Mouse (Mus musculus) forebrain, embryonic 15.5 days (tissue): Measurements from ENCODE around the gene Gprc5b. TPM values are rescaled to one million over a fixed set of nuclear protein-coding genes. Genes with fewer than 3 reads are reported as not detected.
A peak's percentile ranks its signal among the peaks of the same experiment; 100 is the strongest.

ENCODE experiments used
- ATAC-seq: fragments of 200-750 bp; cut with Nextera tagmentation; replicated peaks from 2 replicates; pipeline ENCODE4 v1.8.0; 2017; ENCODE audit warnings: mild to moderate bottlenecking, moderate TSS enrichment, moderate library complexity
- H3K27ac ChIP-seq: fragments of 300-500 bp; sonication (generic); replicated peaks from 2 replicates; pipeline ENCODE4 v1.5.1; 2015; ENCODE audit warnings: mild to moderate bottlenecking, inconsistent platforms
- H3K27me3 ChIP-seq: fragments of 300-500 bp; sonication (generic); 2 replicates; pipeline ENCODE4 v1.6.1; 2015; ENCODE audit warnings: inconsistent platforms
- H3K36me3 ChIP-seq: fragments of 300-500 bp; sonication (generic); 2 replicates; pipeline ENCODE4 v1.6.1; 2015; ENCODE audit warnings: mild to moderate bottlenecking, inconsistent platforms
- H3K4me1 ChIP-seq: fragments of 300-500 bp; sonication (generic); 2 replicates; pipeline ENCODE4 v1.6.1; 2015; ENCODE audit warnings: inconsistent platforms
- H3K4me2 ChIP-seq: fragments of 300-500 bp; sonication (generic); replicated peaks from 2 replicates; pipeline ENCODE4 v1.6.1; 2015; ENCODE audit warnings: mild to moderate bottlenecking, inconsistent platforms
- H3K4me3 ChIP-seq: fragments of 300-500 bp; sonication (generic); 2 replicates; pipeline ENCODE4 v1.5.1; 2015; ENCODE audit warnings: mild to moderate bottlenecking, inconsistent platforms
- H3K9ac ChIP-seq: fragments of 300-500 bp; sonication (generic); replicated peaks from 2 replicates; pipeline ENCODE4 v1.6.1; 2015; ENCODE audit warnings: mild to moderate bottlenecking, inconsistent platforms
- H3K9me3 ChIP-seq: fragments of 300-500 bp; sonication (generic); 2 replicates; pipeline ENCODE4 v1.6.1; 2016; ENCODE audit warnings: inconsistent platforms
- WGBS: fragments of 180-500 bp; shearing (Covaris S2); methylation state at CpG from one replicate; pipeline ENCODE4 v1.1.7; 2015; ENCODE audit warnings: mixed read lengths; 5-methylcytosine and 5-hydroxymethylcytosine counted together
- polyA plus RNA-seq: library from polyadenylated mRNA; unstranded; fragments of >200 nt; fragmentation: Nextera tagmentation; extraction: Ambion mirVana; gene quantifications from 2 replicates; pipeline ENCODE4 v1.2.1, GENCODE M21; 2015

The Gprc5b gene
- polyA plus RNA-seq, 1 experiment from 2014 or later = 6.5 TPM

DNA sequence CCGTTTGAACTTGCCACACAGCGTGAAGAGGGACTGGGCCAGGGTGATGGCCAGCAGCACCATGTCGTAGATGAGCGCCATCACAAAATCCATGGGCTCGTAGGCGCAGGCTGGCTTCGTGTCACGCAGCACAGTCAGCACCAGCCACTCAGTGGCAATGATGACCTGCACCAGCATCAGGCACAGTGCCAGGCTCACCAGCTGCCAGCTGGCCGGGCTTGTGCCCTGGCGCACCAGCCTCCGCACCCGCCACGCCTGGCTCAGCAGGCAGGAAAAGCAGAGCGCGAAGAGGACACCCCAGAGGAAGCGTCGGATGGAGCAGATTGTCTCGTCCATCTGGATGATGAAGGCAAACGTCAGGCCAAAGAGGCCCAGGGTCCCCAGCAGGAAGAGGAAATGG, 11.1 kb downstream of the Gprc5b start:
- ATAC-seq = peak; percentile 46
- Histone ChIP-seq H3K9me3 (no peaks in the 10 kb centered on the region), H3K4me1 (peaks cover 26% of the 10 kb centered on the region), H3K4me2 (no peak overlapping the region), H3K36me3 (peaks cover 5% of the 10 kb centered on the region; the same call in 1 of the 2 replicates), H3K27me3 (no peaks in the 10 kb centered on the region), H3K9ac (no peak overlapping the region), H3K4me3 (no peak overlapping the region), H3K27ac (0 out of 2 replicates have a peak overlapping the region, but pooled peaks have one; percentile 29)
- 62% methylated on average over 19 of the region's 19 CpGs for WGBS

DNA sequence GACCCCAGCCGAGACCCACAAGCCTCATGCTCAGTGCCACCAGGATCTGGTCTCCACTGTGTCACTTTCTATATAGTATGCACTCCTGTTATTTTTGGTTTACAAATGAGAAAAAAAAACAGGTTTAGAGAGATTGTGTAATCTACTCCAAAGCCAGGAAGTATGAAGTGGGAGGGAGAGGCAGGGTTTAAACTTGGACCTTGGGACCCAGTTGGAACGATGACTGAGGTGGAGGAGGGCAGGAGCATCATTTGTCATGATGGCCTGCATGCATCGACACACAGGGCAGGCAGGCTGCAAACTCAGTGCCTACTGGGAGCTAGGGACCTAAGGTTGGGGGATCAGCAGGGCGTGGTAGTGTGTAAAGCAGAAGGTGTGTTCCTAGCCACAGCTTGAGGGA, 12.4 kb downstream of the Gprc5b start:
- no peak for ATAC-seq
- WGBS = 92% methylated on average over 4 of the region's 4 CpGs

DNA sequence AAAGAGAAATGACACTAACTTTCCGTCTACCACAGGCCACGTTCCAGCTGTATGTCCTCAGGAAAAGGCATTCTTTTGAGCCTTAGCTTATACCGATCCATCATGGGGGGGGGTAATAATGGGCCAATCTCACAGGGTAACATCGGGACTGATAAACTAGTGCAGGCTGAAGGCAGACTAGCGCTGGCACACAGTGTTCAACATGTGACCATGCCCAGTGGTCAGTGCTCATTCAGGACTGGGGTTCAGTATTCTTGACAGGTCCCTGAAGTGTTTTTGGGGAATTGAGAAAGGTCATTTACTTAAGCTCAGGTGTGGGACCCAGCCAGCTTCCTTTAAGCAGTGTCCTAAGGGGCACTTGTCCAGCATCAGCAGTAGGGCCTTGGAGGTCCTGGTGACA, 13.2 kb downstream of the Gprc5b start:
- H3K27me3 ChIP-seq = no peaks in the 10 kb centered on the region
- peaks cover 39% of the 10 kb centered on the region for H3K4me1 ChIP-seq
- WGBS = 94% methylated on average over 5 of the region's 5 CpGs
- no peak overlapping the region for H3K9ac ChIP-seq
- H3K4me3 ChIP-seq = no peak overlapping the region
- peaks cover 5% of the 10 kb centered on the region; the same call in 1 of the 2 replicates for H3K36me3 ChIP-seq
- ATAC-seq = no peak
- H3K27ac ChIP-seq = no peak overlapping the region
- H3K9me3 ChIP-seq = no peaks in the 10 kb centered on the region
- H3K4me2 ChIP-seq = no peak overlapping the region

More for the DNA sequence above, 12.4 kb downstream of the Gprc5b start:
- peaks cover 5% of the 10 kb centered on the region; the same call in 1 of the 2 replicates for H3K36me3 ChIP-seq
- no peak overlapping the region for H3K27ac ChIP-seq
- no peaks in the 10 kb centered on the region for H3K27me3 ChIP-seq
- H3K9me3 ChIP-seq = no peaks in the 10 kb centered on the region
- no peak overlapping the region for H3K4me3 ChIP-seq
- H3K4me2 ChIP-seq = no peak overlapping the region
- peaks cover 31% of the 10 kb centered on the region for H3K4me1 ChIP-seq
- no peak overlapping the region for H3K9ac ChIP-seq

DNA sequence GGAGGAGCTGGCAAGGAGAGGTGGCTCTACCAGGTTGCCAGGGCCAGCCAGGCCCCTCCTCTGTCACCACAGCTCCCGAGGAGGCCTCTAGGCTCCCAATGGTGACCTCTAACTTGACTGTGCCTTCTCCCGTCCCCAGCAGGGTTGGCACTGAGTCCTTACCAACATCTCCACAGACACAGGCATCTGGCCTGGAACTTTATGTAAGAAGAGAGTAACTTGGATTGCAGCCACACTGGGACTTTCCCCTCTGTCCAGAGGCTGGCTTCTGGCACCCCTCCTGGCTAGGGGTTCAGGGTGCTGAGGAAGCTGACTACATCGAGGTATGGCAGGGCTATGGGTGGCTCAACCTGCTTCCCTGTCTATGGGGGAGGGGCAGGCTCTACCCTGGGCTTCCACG, 13.7 kb downstream of the Gprc5b start:
- H3K9me3 ChIP-seq = no peaks in the 10 kb centered on the region
- H3K36me3 ChIP-seq = peaks cover 5% of the 10 kb centered on the region; the same call in 1 of the 2 replicates
- H3K9ac ChIP-seq = no peak overlapping the region
- H3K4me2 ChIP-seq = no peak overlapping the region
- no peak for ATAC-seq
- H3K4me3 ChIP-seq = no peak overlapping the region
- peaks cover 44% of the 10 kb centered on the region for H3K4me1 ChIP-seq
- 78% methylated on average over 4 of the region's 4 CpGs for WGBS
- H3K27me3 ChIP-seq = no peaks in the 10 kb centered on the region
- H3K27ac ChIP-seq = no peak overlapping the region

DNA sequence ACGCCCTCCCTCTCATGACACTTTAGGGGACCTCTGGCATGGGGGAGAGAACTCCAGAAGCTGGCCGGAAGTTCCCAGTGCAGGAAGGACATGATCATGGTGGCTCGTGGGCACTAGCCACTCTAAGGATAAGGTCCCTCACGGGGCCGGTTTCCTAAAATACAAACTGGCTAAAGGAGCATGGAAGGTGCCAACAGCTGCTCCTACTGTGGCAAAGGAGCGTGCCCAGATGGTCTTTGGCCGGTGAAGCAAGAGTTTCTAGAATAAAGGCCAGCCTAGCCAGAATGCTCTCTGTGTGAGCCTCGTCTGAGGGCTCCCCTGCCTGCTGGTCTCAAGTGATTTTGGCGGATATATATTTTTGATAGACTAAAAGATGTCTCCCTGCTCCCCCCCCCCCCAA, 15.3 kb downstream of the Gprc5b start:
- H3K9ac ChIP-seq = no peak overlapping the region
- ATAC-seq = no peak
- H3K4me1 ChIP-seq = peaks cover 52% of the 10 kb centered on the region
- WGBS = 72% methylated on average over 9 of the region's 9 CpGs
- no peaks in the 10 kb centered on the region for H3K9me3 ChIP-seq
- no peak overlapping the region; the same call in 1 of the 2 replicates for H3K27ac ChIP-seq
- no peak overlapping the region for H3K4me3 ChIP-seq
- no peak overlapping the region for H3K4me2 ChIP-seq
- no peaks in the 10 kb centered on the region for H3K27me3 ChIP-seq
- H3K36me3 ChIP-seq = peaks cover 5% of the 10 kb centered on the region; the same call in 1 of the 2 replicates

DNA sequence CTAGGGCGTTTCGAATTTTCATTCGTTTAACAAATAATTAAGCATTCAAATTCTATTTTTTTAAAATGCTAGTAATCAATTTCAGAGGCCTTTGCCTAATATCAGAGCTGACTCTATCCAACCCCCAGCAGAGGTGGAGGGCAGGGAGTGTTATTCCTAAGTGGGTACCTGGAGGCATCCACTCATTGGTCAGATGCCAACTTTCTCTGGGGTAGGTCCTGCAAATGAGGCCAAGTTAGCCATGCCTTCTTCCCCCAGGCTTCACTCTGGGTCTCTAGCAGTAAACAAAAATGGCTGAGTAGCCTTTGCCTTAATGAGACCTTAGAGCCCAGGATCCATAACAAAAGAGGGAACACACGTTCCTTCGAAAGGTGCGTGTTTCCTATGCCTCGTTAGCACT, 15.9 kb downstream of the Gprc5b start:
- H3K27ac ChIP-seq = no peak overlapping the region
- no peak for ATAC-seq
- no peak overlapping the region for H3K9ac ChIP-seq
- no peaks in the 10 kb centered on the region for H3K27me3 ChIP-seq
- no peaks in the 10 kb centered on the region for H3K9me3 ChIP-seq
- WGBS = 65% methylated on average over 7 of the region's 7 CpGs
- H3K4me3 ChIP-seq = no peak overlapping the region
- peaks cover 8% of the 10 kb centered on the region; the same call in 1 of the 2 replicates for H3K36me3 ChIP-seq
- H3K4me2 ChIP-seq = no peak overlapping the region
- peaks cover 47% of the 10 kb centered on the region for H3K4me1 ChIP-seq

DNA sequence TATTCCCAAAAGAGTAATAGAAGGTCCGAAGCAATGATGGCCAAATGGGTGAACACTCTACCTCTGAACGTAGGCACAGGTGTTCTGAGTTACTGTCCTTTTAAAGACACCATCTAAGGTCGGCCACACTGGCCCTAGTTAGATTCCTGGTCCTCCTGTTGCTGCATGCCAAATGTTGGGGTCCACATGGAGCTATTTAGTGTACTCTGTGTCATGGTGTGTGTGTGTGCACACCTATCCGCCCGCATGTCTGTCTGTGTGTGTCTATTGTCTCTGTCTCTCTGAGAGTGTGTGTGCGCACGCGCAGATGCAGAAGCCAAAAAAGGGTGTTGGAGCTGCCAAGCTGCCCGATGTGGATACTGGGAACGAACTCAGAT, 17.9 kb downstream of the Gprc5b start:
- H3K9ac ChIP-seq = no peak overlapping the region
- no peaks in the 10 kb centered on the region for H3K9me3 ChIP-seq
- H3K4me2 ChIP-seq = no peak overlapping the region
- peak overlapping the region; percentile 61 for H3K27ac ChIP-seq
- peaks cover 48% of the 10 kb centered on the region for H3K4me1 ChIP-seq
- H3K4me3 ChIP-seq = no peak overlapping the region
- peaks cover 7% of the 10 kb centered on the region; the same call in 1 of the 2 replicates for H3K36me3 ChIP-seq
- 75% methylated on average over 10 of the region's 10 CpGs for WGBS
- no peaks in the 10 kb centered on the region for H3K27me3 ChIP-seq
- no peak for ATAC-seq

DNA sequence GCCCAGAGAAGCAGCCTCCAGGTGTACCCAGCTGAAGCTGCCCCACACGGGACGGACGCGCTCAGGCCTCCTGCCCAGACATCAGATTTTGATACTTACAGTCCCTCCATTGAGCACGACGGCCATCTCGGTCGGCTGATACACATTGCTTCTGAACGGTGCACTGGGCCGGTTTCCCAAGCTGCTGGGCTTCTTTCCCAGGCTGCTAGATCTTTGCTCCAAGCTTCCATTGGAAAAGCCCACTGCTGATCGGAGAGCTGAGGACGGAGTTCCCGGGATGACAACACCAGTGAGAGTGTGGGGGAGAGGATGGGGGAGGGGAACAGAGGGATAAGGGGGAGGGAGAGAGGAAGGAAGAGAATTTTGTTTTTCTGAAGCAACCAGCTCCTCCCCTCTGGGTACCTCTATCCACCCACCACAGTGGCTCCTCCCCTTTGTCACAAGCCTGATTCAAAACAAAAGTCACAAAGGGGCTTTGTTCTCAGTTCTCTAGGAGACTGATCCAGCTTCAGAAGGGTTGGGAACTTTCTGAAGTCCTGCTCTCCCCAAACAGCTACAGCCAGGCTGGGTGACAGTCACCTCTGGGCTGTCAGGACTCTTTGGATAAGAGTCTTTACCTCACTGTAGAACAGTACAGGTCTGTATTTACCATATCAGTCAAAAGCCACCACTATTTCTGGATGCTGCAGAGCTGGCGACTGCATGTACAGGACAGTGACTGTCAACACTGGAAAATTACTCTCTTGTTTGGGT, 18.4 kb downstream of the Gprc5b start:
- Histone ChIP-seq H3K9me3 (no peaks in the 10 kb centered on the region), H3K27ac (peak overlapping the region; percentile 61), H3K9ac (peak overlapping the region; percentile 20; the same call in 1 of the 2 replicates), H3K4me1 (peaks cover 47% of the 10 kb centered on the region), H3K4me3 (peak overlapping the region; percentile 16), H3K36me3 (peaks cover 6% of the 10 kb centered on the region; the same call in 1 of the 2 replicates), H3K4me2 (peak overlapping the region; percentile 29), H3K27me3 (no peaks in the 10 kb centered on the region)
- ATAC-seq = peak; percentile 62
- 17% methylated on average over 14 of the region's 14 CpGs for WGBS

DNA sequence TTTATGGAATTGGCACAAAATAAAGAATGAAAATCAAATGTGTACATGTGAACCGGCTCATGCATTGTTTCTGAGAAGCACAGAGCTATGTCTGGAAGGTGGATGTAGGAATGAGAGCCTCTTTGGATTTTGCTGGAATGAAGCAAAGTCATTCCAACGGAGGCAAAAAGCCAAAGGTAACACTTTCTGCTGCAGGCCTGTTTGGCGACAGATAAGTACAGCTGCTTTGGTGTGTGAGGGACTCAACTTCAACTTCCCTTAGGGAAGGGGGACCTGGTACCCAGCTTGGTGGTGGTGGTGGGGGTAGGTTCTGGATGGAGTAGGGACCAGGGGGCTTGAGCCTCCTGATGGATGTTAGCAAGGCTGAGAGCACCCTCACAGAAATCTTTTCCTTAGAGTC, 19.2 kb downstream of the Gprc5b start:
- Histone ChIP-seq H3K4me2 (peak overlapping the region; percentile 29), H3K27me3 (no peaks in the 10 kb centered on the region), H3K36me3 (peaks cover 6% of the 10 kb centered on the region; the same call in 1 of the 2 replicates), H3K9ac (no peak overlapping the region; the same call in 1 of the 2 replicates), H3K4me1 (peaks cover 43% of the 10 kb centered on the region), H3K4me3 (no peak overlapping the region), H3K9me3 (no peaks in the 10 kb centered on the region), H3K27ac (peak overlapping the region; percentile 61)
- 79% methylated on average over 3 of the region's 3 CpGs for WGBS
- no peak for ATAC-seq

DNA sequence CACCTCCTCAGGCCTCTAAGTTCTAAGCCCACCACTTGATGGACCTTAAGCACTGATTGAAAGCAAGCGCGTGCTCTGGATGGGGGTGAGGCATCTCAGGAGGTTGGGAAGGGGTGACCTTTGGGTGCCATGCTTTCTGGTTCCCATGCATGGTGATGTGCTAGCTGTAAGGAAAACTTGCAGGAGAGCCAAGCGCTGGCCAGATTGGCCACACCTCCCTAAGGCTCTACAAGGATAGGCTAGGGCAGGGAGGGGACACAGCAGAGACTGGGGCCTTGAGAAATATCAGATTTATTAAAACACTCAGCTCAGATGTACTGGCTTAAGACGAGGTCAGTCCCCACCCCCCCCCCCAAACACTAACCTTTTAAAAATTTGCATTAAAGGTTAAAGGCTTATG, 21.6 kb downstream of the Gprc5b start:
- Histone ChIP-seq H3K27ac (no peak overlapping the region), H3K9ac (no peak overlapping the region), H3K36me3 (peaks cover 8% of the 10 kb centered on the region; the same call in 1 of the 2 replicates), H3K4me2 (no peak overlapping the region), H3K4me1 (peaks cover 38% of the 10 kb centered on the region), H3K4me3 (no peak overlapping the region), H3K9me3 (no peaks in the 10 kb centered on the region), H3K27me3 (no peaks in the 10 kb centered on the region)
- WGBS = 88% methylated on average over 4 of the region's 4 CpGs
- ATAC-seq = no peak

DNA sequence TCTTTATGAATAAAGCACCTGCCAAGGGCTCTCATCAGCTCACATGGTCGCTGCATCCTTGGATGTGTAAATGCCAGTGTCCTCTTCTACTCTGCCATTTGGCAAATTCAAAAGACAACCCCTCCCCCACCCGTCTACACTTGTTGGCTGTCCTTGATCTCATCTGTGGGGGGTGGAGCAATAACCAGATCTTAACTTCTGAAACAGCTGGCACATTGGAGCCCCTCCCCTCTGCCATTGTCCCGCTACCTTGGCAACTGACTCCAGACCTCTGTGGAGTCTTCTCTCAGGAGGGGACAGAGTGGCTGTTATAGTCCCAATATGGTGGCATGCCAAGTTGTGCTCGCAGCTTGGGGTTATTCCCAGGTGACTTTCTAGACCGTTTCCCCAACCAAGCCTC, 22.7 kb downstream of the Gprc5b start:
- WGBS = 51% methylated on average over 5 of the region's 5 CpGs
- Histone ChIP-seq H3K4me3 (no peak overlapping the region), H3K27me3 (no peaks in the 10 kb centered on the region), H3K27ac (no peak overlapping the region), H3K9ac (no peak overlapping the region), H3K36me3 (peaks cover 8% of the 10 kb centered on the region; the same call in 1 of the 2 replicates), H3K4me2 (no peak overlapping the region), H3K9me3 (no peaks in the 10 kb centered on the region), H3K4me1 (peaks cover 31% of the 10 kb centered on the region)
- no peak for ATAC-seq

DNA sequence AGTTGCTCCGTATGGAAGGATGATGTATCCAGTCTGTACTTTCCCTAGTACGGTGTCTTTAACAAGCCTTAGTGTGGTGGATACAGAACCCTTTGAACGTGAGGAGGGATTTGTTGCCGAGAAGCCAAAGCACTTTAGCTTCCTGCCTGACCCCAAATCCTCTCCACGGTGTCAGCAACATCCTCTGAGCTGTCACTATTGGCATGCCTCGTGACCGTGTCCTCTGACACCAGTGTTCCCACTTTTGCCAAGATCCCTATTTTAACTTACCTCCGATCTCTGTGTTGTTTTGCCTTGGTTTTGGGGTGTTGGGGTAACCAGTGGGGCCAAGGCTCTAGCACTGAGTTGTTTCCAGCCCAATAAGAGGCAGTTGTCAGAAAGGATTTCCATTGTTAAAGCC, 23.5 kb downstream of the Gprc5b start:
- no peak for ATAC-seq
- no peaks in the 10 kb centered on the region for H3K27me3 ChIP-seq
- no peaks in the 10 kb centered on the region for H3K9me3 ChIP-seq
- WGBS = 85% methylated on average over 8 of the region's 8 CpGs
- peaks cover 22% of the 10 kb centered on the region for H3K4me1 ChIP-seq
- peaks cover 8% of the 10 kb centered on the region; the same call in 1 of the 2 replicates for H3K36me3 ChIP-seq
- no peak overlapping the region for H3K9ac ChIP-seq
- H3K4me3 ChIP-seq = no peak overlapping the region
- no peak overlapping the region for H3K4me2 ChIP-seq
- no peak overlapping the region for H3K27ac ChIP-seq
